In genomic region chr8:127266777-127267176, GRCm38 (mm10) we compare ENCODE assay signal across 18 mouse cellular contexts.
"Had no signal": no experiment of that assay in that cellular context is flagged by ENCODE, and none has a peak within 500 bp of the region (broad histone marks: within the 10 kb centered on the region; RNA-seq: fewer than 3 reads in every experiment).

No protein-coding gene starts in this region.

- DNase-seq: kidney, adult 11 months; kidney, adult 9 months; kidney, postnatal 36 days; layer of hippocampus, adult 9-11 months; layer of hippocampus, postnatal 36 days; liver; liver, embryonic 13.5 days; liver, postnatal 0 days; lung, postnatal 14 days; right cerebral cortex, postnatal 14 days; thymus, adult 2 months; thymus, postnatal 25 days had no signal

- H3K27ac ChIP-seq: kidney, postnatal 0 days; limb, embryonic 12.5 days; liver, embryonic 13.5 days; lung, embryonic 15.5 days; macrophage; stomach, embryonic 15.5 days had no signal

- H3K9me3 ChIP-seq: limb, embryonic 12.5 days; liver, embryonic 13.5 days; lung, embryonic 15.5 days; megakaryocyte, embryonic 14.5 days; stomach, embryonic 15.5 days had no signal

- H3K4me2 ChIP-seq: limb, embryonic 12.5 days; liver, embryonic 13.5 days; lung, embryonic 15.5 days; stomach, embryonic 15.5 days had no signal

- H3K4me1 ChIP-seq: lung, embryonic 15.5 days; megakaryocyte, embryonic 14.5 days had no signal

- H3K27me3 ChIP-seq: limb, embryonic 12.5 days; liver, embryonic 13.5 days; lung, embryonic 15.5 days; megakaryocyte, embryonic 14.5 days; stomach, embryonic 15.5 days had no signal

- H3K36me3 ChIP-seq: limb, embryonic 12.5 days; liver, embryonic 13.5 days; lung, embryonic 15.5 days; stomach, embryonic 15.5 days had no signal

- ATAC-seq: liver, postnatal 0 days had no signal

- H3K9ac ChIP-seq: limb, embryonic 12.5 days; liver, embryonic 13.5 days; liver, postnatal 0 days; lung, embryonic 15.5 days; stomach, embryonic 15.5 days had no signal

- H3K4me3 ChIP-seq: limb, embryonic 12.5 days; liver, embryonic 13.5 days; lung, embryonic 15.5 days; megakaryocyte, embryonic 14.5 days; stomach, embryonic 15.5 days had no signal
